Mouse (Mus musculus) heart, embryonic 12.5 days (tissue): ENCODE data around the gene Manf. TPM values are rescaled to one million over a fixed set of nuclear protein-coding genes. Genes with fewer than 3 reads are reported as not detected.
A peak's percentile ranks its signal among the peaks of the same experiment; 100 is the strongest.

Experiments
- ATAC-seq: fragments of 200-750 bp; cut with Nextera tagmentation; 2 replicates; pipeline ENCODE4 v1.8.0; 2017; ENCODE audit warnings: moderate TSS enrichment, moderate library complexity; ENCODE audit not compliant: insufficient number of reproducible peaks, low FRiP score
- H3K27ac ChIP-seq: fragments of 300-500 bp; sonication (generic); 2 replicates; pipeline ENCODE4 v1.5.1; 2016; ENCODE audit warnings: mild to moderate bottlenecking, moderate library complexity; ENCODE audit not compliant: poor library complexity, severe bottlenecking
- H3K27me3 ChIP-seq: fragments of 300-500 bp; sonication (generic); replicated peaks from 2 replicates; pipeline ENCODE4 v1.6.1; 2016; ENCODE audit warnings: mild to moderate bottlenecking, moderate library complexity
- H3K36me3 ChIP-seq: fragments of 300-500 bp; sonication (generic); 2 replicates; pipeline ENCODE4 v1.6.1; 2016; ENCODE audit warnings: mild to moderate bottlenecking, moderate library complexity
- H3K4me1 ChIP-seq: fragments of 300-500 bp; sonication (generic); replicated peaks from 2 replicates; pipeline ENCODE4 v1.6.1; 2016; ENCODE audit warnings: mild to moderate bottlenecking
- H3K4me2 ChIP-seq: fragments of 300-500 bp; sonication (generic); 2 replicates; pipeline ENCODE4 v1.6.1; 2016; ENCODE audit warnings: mild to moderate bottlenecking, moderate library complexity
- H3K4me3 ChIP-seq: fragments of 300-500 bp; sonication (generic); 2 replicates; pipeline ENCODE4 v1.5.1; 2016; ENCODE audit warnings: mild to moderate bottlenecking
- H3K9ac ChIP-seq: fragments of 300-500 bp; sonication (generic); 2 replicates; pipeline ENCODE4 v1.6.1; 2016; ENCODE audit warnings: mild to moderate bottlenecking, moderate library complexity
- H3K9me3 ChIP-seq: fragments of 300-500 bp; sonication (generic); replicated peaks from 2 replicates; pipeline ENCODE4 v1.6.1; 2016; ENCODE audit warnings: mild to moderate bottlenecking, moderate library complexity
- WGBS: fragments of 180-500 bp; shearing (Covaris S2); methylation state at CpG from one replicate; pipeline ENCODE4 v1.1.7; 2016; 5-methylcytosine and 5-hydroxymethylcytosine counted together
- polyA plus RNA-seq: library from polyadenylated mRNA; unstranded; fragments of >200 nt; fragmentation: Nextera tagmentation; extraction: Ambion mirVana; gene quantifications from 2 replicates; pipeline ENCODE4 v1.2.1, GENCODE M21; 2016

The Manf gene
- polyA plus RNA-seq, 1 experiment from 2014 or later = 237 TPM

DNA sequence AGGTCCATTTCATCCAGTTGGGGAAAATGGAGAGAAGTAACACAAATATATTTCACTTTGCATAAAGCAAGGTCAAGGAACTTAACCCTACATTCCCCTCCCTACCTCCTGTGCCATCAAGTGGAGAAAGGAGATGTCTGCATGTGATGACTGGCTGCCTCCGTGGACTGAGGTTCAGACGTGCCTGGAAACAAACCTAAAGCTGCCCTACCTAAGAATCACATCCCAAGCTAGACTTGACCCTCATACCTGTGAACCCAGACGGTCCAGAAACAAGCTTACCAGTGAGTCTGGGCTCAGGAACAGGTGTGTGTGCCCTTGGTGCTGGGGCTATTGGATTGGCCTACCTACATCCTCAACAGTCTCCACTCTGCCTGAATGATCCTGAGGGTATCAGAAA lies 1.5 kb upstream of the Manf start:
- Histone ChIP-seq H3K9me3 (no peaks in the 10 kb centered on the region), H3K36me3 (peaks cover 20% of the 10 kb centered on the region), H3K9ac (no peak overlapping the region), H3K4me3 (no peak overlapping the region), H3K4me1 (peaks cover 20% of the 10 kb centered on the region), H3K4me2 (no peak overlapping the region), H3K27me3 (no peaks in the 10 kb centered on the region), H3K27ac (no peak overlapping the region)
- no peak for ATAC-seq
- WGBS = 66% methylated on average over 3 of the region's 3 CpGs

DNA sequence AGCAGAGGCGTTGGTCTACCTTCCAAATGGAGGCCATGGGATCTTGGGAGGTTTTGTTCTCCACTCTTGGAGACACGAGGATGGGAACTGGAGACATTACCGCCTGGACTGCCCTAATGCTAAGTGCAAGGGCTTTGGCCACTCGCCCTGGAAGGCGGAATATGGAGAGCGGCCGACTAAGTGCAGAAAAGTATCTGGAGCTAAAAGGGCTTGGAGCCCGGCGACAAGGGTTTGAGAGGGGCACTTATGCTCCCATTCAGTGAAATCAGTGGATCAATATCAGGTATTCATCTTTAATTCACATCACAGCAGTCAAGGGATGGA lies 735 bp upstream of the Manf start:
- H3K4me3 ChIP-seq = peak overlapping the region; percentile 87
- no peaks in the 10 kb centered on the region for H3K27me3 ChIP-seq
- H3K4me1 ChIP-seq = peaks cover 22% of the 10 kb centered on the region
- H3K9me3 ChIP-seq = no peaks in the 10 kb centered on the region
- peak overlapping the region; percentile 78 for H3K9ac ChIP-seq
- peak overlapping the region; percentile 88 for H3K27ac ChIP-seq
- peaks cover 23% of the 10 kb centered on the region for H3K36me3 ChIP-seq
- under 1% methylated on average over 9 of the region's 9 CpGs for WGBS
- peak overlapping the region; percentile 70 for H3K4me2 ChIP-seq
- no peak for ATAC-seq

DNA sequence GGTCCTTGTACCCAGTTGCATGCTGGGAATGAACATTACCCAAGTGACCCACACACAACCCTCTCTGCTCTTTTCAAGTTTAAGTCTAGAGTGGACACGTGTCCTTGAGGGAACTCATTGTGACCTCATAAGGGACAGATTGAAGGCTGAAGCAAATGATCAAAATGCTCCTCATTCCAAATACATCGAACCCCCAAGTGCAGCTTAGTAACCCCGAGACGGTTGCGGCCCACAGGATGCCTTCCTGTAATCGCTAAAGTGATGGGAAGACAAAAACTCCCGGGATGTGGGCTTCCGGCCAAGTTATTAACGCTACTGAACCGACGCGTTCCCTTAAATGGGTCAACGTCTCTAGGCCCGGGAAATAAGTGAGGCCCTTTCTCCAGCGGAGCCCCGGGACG lies 438 bp downstream of the Manf start:
- ATAC-seq = no peak
- H3K9me3 ChIP-seq = no peaks in the 10 kb centered on the region
- peaks cover 23% of the 10 kb centered on the region for H3K36me3 ChIP-seq
- peak overlapping the region; percentile 70 for H3K4me2 ChIP-seq
- H3K4me3 ChIP-seq = peak overlapping the region; percentile 87
- H3K4me1 ChIP-seq = peaks cover 25% of the 10 kb centered on the region
- under 1% methylated on average over 17 of the region's 17 CpGs for WGBS
- H3K9ac ChIP-seq = peak overlapping the region; percentile 92
- peak overlapping the region; percentile 75 for H3K27ac ChIP-seq
- H3K27me3 ChIP-seq = no peaks in the 10 kb centered on the region

DNA sequence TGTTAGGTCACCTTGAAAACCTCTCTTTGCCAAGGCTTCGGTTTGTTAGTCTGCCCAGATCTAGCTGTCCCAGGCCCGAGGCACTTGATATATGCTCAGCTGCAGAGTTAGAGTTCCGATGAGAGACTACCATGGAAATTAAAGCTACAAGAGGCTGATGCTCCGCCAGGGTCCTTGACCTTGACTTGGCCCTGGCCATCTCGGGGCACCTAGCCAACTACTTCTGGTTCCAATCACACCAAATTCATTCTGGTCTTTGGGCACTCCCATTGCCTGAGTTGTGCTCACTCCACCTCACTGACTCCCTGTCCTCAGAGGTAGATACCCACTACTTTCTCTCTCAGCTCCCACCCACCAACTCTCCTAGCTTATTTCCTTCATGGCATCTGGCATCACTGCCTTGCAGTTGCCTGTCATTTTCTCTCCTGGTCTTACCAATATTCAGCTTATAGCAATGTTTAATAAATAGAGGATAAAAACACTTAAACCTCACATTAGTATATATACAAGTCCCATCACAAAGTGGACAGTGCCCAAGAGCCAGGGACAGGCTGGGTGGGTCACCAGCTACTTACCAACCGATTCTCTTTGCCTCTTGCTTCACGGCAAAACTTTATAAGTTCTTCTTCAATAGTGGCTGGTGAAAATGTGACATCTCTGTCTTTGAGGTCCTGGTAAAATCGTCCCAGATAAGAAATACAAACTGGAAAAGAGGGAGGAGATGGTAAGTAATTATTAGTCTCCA lies 1.1 kb downstream of the Manf start:
- ATAC-seq = no peak
- Histone ChIP-seq H3K27me3 (no peaks in the 10 kb centered on the region), H3K27ac (no peak overlapping the region), H3K4me3 (peak overlapping the region; percentile 87), H3K4me1 (peaks cover 29% of the 10 kb centered on the region), H3K4me2 (peak overlapping the region; percentile 70), H3K9me3 (no peaks in the 10 kb centered on the region), H3K36me3 (peaks cover 23% of the 10 kb centered on the region), H3K9ac (peak overlapping the region; percentile 92)
- 56% methylated on average over 8 of the region's 8 CpGs for WGBS

DNA sequence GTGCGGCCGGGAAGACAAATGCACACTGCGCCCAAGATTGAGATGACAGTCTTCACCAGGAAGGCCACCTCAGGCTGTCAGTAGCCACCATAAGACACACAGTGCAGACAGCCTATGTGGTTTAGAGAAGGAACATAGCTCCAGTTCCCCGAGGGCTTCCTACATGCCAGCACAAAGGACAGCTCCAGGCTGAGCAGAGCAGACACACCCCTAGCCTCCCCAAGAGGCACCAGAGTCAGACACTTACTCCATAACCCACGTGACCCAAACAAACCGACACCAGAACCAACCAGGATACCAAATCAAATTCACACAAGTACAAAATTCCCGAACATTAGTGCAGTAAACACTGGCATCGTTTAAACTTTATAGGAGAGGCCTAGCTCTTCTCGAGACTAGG lies 2.5 kb downstream of the Manf start:
- H3K9me3 ChIP-seq = no peaks in the 10 kb centered on the region
- no peak overlapping the region for H3K27ac ChIP-seq
- ATAC-seq = no peak
- 81% methylated on average over 9 of the region's 9 CpGs for WGBS
- H3K27me3 ChIP-seq = no peaks in the 10 kb centered on the region
- H3K4me3 ChIP-seq = no peak overlapping the region
- H3K9ac ChIP-seq = 0 out of 2 replicates have a peak overlapping the region, but pooled peaks have one; percentile 3
- peaks cover 43% of the 10 kb centered on the region for H3K4me1 ChIP-seq
- no peak overlapping the region for H3K4me2 ChIP-seq
- peaks cover 35% of the 10 kb centered on the region for H3K36me3 ChIP-seq

DNA sequence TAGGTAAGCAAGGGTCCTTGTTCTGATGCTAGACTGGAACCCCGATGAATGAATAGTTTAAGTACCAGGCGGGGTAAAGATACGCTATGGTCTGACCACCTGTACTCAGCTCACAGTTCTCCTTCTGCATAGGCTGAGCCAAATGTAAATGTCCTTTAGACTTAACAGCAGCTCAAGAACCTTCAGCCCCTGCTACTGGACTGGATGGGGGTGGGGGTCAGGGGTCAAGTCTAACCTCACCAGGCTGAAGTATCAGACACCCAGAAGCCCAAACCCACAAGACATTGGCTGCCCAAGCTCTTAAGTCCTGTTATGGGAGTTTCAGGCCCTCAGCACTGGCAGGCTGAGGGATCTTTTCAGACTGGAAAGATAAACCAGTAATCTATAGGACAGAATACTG lies 3.4 kb downstream of the Manf start:
- ATAC-seq = no peak
- H3K27me3 ChIP-seq = no peaks in the 10 kb centered on the region
- H3K27ac ChIP-seq = no peak overlapping the region
- no peak overlapping the region for H3K4me3 ChIP-seq
- peaks cover 41% of the 10 kb centered on the region for H3K36me3 ChIP-seq
- no peak overlapping the region for H3K4me2 ChIP-seq
- H3K9ac ChIP-seq = no peak overlapping the region
- WGBS = 95% methylated on average over 3 of the region's 3 CpGs
- H3K9me3 ChIP-seq = no peaks in the 10 kb centered on the region
- H3K4me1 ChIP-seq = peaks cover 51% of the 10 kb centered on the region

DNA sequence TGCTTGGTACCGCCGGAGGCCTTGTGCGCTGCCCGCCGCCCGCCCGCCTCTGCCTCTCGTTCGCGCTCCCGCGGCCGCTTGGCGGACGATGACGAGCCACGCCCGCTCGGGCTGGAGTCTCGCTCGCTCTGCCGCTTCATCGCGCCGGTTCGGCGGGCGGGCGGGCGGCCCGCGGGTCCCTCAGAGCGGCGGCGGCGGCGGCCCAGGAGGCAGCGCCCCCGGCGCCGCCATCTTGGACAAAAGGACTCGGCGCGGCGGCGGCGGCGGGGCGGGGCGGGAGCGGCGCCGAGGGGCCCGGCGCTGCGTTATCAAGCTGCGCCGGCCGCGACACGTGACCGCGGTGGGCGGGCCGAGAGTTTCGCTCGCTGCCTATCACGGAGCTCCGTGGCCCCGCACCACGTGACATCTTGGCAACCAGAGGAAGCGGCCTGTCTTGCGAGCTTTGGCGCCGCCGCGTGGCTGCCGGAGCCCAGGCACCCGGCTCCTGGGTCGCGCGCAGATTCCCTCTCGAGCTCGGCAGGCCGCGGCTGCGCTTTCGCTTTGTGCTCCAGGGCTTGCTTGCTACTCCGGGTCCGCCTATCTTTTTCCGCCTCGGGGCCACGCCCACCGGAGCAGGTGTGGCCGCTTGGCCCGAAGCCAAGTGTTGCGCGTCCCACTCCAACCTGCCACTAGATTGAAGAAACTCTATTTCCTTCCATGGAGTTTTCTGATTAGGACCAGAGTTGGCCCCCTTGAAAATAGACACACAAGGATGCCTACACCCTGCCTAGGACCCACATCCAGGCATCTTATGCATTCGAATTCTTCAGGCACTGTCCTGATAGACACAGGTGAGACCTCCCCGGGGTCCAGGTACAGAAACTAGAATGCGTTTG lies 4.7 kb downstream of the Manf start, which contains the start of gene Rbm15b:
Gene Rbm15b (minus strand): TSS at position 601 of the 875 bp plus-strand sequence.
- Histone ChIP-seq H3K36me3 (peaks cover 54% of the 10 kb centered on the region), H3K4me2 (peak within 1 kb of the TSS; percentile 100), H3K9me3 (no peaks in the 10 kb centered on the region), H3K9ac (peak within 1 kb of the TSS; percentile 97), H3K4me1 (peaks cover 60% of the 10 kb centered on the region), H3K4me3 (peak within 1 kb of the TSS; percentile 86), H3K27ac (peak within 1 kb of the TSS; percentile 93), H3K27me3 (no peaks in the 10 kb centered on the region)
- peak; percentile 90 for ATAC-seq
- WGBS = 2% methylated on average over 100 of the region's 101 CpGs

DNA sequence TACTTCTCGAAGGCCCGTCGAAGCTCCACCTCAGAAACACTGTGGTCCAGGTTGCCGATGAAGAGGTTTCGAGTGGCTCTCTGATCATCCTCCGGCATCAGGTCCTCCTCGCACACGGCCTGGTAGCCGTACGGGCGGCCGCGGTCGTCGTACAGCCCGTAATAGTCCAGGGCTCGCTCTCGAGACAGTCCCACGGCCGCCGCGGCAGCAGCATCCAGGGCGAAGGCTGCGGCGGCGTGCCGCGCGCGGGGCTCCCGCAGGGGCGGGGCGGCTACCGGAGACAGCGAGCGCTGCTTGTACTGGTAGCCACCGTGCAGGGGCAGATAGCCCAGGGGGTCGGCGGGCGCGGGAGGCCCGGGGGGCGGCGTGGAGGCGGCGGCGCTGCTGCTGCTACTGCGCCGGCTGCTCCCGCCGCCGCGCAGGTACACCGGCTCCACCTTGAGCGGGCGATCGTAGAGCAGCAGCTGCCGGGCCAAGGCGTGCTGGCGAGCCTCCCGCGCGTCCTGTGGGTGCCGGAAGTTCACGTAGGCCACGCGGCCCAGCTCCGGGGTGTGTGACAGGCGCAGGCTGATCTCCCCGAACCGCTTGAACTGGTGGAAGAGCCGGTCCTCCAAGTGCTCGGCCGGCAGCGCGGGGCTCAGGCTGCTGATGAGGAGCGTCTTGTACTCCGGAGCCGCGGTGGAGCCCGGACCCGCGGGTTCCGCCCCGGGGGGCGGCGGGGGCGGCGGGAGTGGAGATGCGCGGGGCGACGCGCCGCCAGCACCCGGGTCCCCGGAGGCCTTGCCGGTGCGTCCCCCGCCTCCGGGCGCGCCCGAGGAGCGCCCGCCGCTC lies 5.7 kb downstream of the Manf start:
- peak overlapping the region; percentile 100 for H3K4me2 ChIP-seq
- H3K27ac ChIP-seq = peak overlapping the region; percentile 93
- H3K27me3 ChIP-seq = no peaks in the 10 kb centered on the region
- peaks cover 62% of the 10 kb centered on the region for H3K4me1 ChIP-seq
- WGBS = under 1% methylated on average over 98 of the region's 107 CpGs
- peak; percentile 6; the same call in 1 of the 2 replicates for ATAC-seq
- H3K36me3 ChIP-seq = peaks cover 62% of the 10 kb centered on the region
- H3K4me3 ChIP-seq = peak overlapping the region; percentile 86
- no peaks in the 10 kb centered on the region for H3K9me3 ChIP-seq
- H3K9ac ChIP-seq = peak overlapping the region; percentile 97

DNA sequence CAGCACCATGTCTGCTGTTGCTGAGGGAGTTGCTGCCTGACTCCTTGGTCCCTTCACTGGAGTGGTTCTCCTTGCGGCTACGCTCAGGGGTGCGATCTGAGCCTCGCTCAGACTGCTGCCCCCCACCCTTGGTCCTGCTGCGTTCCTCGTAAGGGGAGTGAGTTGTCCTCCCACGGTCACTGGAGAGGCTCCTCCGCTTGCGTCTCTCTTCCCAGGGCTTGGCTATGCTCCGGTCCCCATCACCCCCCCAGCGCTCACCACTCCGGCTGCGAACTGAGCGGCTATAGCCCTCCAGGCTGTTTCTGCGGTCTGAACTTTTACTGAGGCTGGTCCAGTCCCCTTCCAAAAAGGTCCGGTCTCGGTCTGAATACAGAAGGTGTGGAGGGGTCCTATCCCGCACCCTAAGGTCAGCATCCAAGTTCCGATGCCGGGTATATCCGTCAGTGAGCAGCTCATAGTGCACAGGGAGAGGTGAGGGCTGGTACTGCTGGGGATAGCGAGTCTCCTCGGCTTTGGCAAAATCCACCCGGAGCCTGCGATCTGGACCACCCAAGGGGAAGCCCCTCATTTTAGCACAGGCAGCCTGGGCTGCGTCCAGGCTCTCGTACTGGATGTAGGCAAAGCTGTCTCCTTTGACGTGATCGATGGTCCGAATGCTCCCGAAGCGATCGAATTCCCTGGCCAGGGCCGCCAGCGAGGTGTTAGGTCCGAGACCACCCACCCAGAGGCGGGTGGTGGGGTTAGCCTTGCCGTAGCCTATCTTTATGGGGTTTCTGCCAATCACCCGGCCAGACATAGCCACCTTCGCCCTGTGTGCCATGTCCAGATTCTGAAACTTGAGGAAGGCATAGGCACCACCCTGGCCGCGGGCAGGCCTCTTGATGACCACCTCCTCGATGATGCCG lies 6.5 kb downstream of the Manf start:
- Histone ChIP-seq H3K27ac (no peak overlapping the region), H3K4me2 (peak overlapping the region; percentile 100), H3K27me3 (no peaks in the 10 kb centered on the region), H3K4me3 (peak overlapping the region; percentile 86), H3K9ac (peak overlapping the region; percentile 97), H3K9me3 (no peaks in the 10 kb centered on the region), H3K4me1 (peaks cover 54% of the 10 kb centered on the region), H3K36me3 (peaks cover 64% of the 10 kb centered on the region)
- WGBS = 25% methylated on average over 44 of the region's 44 CpGs
- ATAC-seq = no peak

DNA sequence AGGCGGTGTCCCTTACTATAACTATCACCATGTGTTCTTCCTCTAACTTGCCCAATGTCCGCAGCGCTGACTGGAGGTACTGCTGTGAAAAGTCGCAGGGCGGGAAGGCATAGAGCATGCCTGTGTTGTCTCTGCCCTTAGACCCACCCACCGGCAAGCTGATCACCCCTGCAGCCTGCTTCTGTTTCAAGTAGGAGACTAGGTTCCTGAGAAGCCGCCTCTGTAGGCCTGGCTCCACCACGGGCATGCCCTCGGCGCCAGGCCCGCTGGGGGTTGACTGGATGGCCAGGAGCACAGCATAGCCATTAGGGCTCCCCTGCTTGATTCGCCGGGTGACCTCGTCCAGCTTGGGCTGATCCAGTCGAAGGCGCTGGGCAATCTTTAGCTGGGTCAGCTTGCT lies 7.5 kb downstream of the Manf start:
- Histone ChIP-seq H3K9ac (peak overlapping the region; percentile 97), H3K4me3 (peak overlapping the region; percentile 86), H3K4me1 (peaks cover 56% of the 10 kb centered on the region), H3K27ac (no peak overlapping the region), H3K4me2 (peak overlapping the region; percentile 100), H3K36me3 (peaks cover 63% of the 10 kb centered on the region), H3K27me3 (no peaks in the 10 kb centered on the region), H3K9me3 (no peaks in the 10 kb centered on the region)
- ATAC-seq = no peak
- 38% methylated on average over 16 of the region's 16 CpGs for WGBS
